Mouse (Mus musculus) erythroblast, embryonic 14.5 days (primary cell): ENCODE data around the gene Dand5.

Experiments used
- GATA1 ChIP-seq: IDR thresholded peaks from 2 replicates; pipeline ENCODE4 v1.6.1; 2012; ENCODE audit warnings: low read length, inconsistent platforms, mixed read lengths
- TAL1 ChIP-seq: IDR thresholded peaks from 3 replicates; pipeline ENCODE4 v1.6.1; 2012; ENCODE audit warnings: low read length, inconsistent platforms, mixed read lengths

DNA sequence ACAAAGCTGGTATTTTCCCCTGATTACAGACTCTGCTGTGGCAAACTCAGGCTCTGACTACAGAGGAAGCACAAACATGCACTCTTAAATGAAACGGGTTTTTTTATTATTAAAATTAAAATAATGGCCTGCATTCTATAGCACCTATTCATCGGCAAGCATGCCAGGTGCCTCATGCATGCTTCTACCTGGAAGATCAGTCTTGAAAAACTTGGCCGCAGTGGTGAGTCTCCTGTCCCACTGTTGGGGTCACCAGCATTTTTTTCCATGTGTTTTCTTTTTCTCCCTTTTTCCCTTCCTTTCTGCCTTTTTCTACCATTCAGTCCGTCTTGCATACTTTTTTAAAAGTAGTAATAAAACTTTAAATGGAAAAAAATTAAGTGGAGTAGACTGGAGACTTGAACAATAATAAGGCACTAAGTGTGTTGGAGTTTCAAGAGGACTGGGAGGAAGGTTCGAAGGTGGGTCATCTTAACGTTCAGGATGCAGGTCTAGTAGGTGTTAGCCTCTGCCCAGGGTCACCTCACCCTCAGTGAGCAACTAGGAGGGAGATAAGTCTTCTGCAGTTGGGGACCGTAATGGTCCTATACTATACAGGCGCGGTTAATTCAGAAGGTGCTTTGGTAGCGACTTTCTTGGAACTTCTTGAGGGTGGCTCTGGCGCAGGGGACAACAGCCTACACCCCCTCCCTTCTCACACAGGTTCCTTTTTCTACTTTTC lies 39.3 kb downstream of the Dand5 start:
- no peak for TF ChIP-seq GATA1
- TF ChIP-seq TAL1: no peak
